Mouse (Mus musculus): ENCODE results near the gene Samsn1. TPM values are rescaled to one million over a fixed set of nuclear protein-coding genes. Genes with fewer than 3 reads are reported as not detected.

Gene Samsn1
- polyA plus RNA-seq, 1 experiment: 8.4 TPM

- no peaks in the 10 kb centered on the region for H3K36me3 ChIP-seq (ENCODE audit: control insufficient read depth, insufficient read depth, low read length)
- DNase-seq: peak; percentile 61
- 2% methylated on average over 8 of the region's 8 CpGs for WGBS
- no peaks in the 10 kb centered on the region for H3K27me3 ChIP-seq (ENCODE audit: control insufficient read depth, insufficient read depth, low read length)
- TF ChIP-seq CTCF (IDR thresholded peaks at IDR 0.05; ENCODE audit: borderline replicate concordance, control insufficient read depth, extremely low read depth, insufficient read depth, low read length, poor library complexity) (no peak), POLR2A (IDR thresholded peaks at IDR 0.05; ENCODE audit: control insufficient read depth, extremely low read depth, insufficient read depth, low read length, poor library complexity) (no peak)
- H3K4me1 ChIP-seq (replicated peaks; ENCODE audit: control insufficient read depth, insufficient read depth, low read length): no peaks in the 10 kb centered on the region
- 0 out of 2 replicates have a peak overlapping the region, but pooled peaks have one; percentile 13 for H3K27ac ChIP-seq (ENCODE audit: control insufficient read depth, insufficient read depth, low read length)
- H3K4me3 ChIP-seq (ENCODE audit: control insufficient read depth, insufficient read depth, low read length): no peak overlapping the region; the same call in 1 of the 2 replicates
Measured at GRCm38 (mm10) chr16:75908635-75909494, 113.2 kb downstream of the Samsn1 start.

GRCm38 (mm10) chr16:75906790-75907189 lies 115.3 kb downstream of the Samsn1 start:
- no peak overlapping the region for H3K27ac ChIP-seq (ENCODE audit: control insufficient read depth, insufficient read depth, low read length)
- WGBS: 31% methylated on average over 2 of the region's 2 CpGs

GRCm38 (mm10) chr16:75906260-75906659 lies 115.8 kb downstream of the Samsn1 start:
- 98% methylated on average over 1 of the region's 1 CpGs for WGBS
- DNase-seq: no peak
- Histone ChIP-seq H3K4me3 (ENCODE audit: control insufficient read depth, insufficient read depth, low read length) (no peak overlapping the region), H3K36me3 (ENCODE audit: control insufficient read depth, insufficient read depth, low read length) (no peaks in the 10 kb centered on the region), H3K27ac (ENCODE audit: control insufficient read depth, insufficient read depth, low read length) (no peak overlapping the region), H3K4me1 (replicated peaks; ENCODE audit: control insufficient read depth, insufficient read depth, low read length) (no peaks in the 10 kb centered on the region), H3K27me3 (ENCODE audit: control insufficient read depth, insufficient read depth, low read length) (no peaks in the 10 kb centered on the region)
- TF ChIP-seq CTCF (IDR thresholded peaks at IDR 0.05; ENCODE audit: borderline replicate concordance, control insufficient read depth, extremely low read depth, insufficient read depth, low read length, poor library complexity) (no peak), POLR2A (IDR thresholded peaks at IDR 0.05; ENCODE audit: control insufficient read depth, extremely low read depth, insufficient read depth, low read length, poor library complexity) (no peak)

More at GRCm38 (mm10) chr16:75906790-75907189, 115.3 kb downstream of the Samsn1 start:
- DNase-seq: no peak
- H3K27me3 ChIP-seq (ENCODE audit: control insufficient read depth, insufficient read depth, low read length): no peaks in the 10 kb centered on the region
- H3K36me3 ChIP-seq (ENCODE audit: control insufficient read depth, insufficient read depth, low read length): no peaks in the 10 kb centered on the region
- no peaks in the 10 kb centered on the region for H3K4me1 ChIP-seq (replicated peaks; ENCODE audit: control insufficient read depth, insufficient read depth, low read length)
- no peak overlapping the region for H3K4me3 ChIP-seq (ENCODE audit: control insufficient read depth, insufficient read depth, low read length)
- TF ChIP-seq CTCF (IDR thresholded peaks at IDR 0.05; ENCODE audit: borderline replicate concordance, control insufficient read depth, extremely low read depth, insufficient read depth, low read length, poor library complexity) (no peak), POLR2A (IDR thresholded peaks at IDR 0.05; ENCODE audit: control insufficient read depth, extremely low read depth, insufficient read depth, low read length, poor library complexity) (no peak)

GRCm38 (mm10) chr16:75905324-75905723 lies 116.8 kb downstream of the Samsn1 start:
- no peak overlapping the region for H3K27ac ChIP-seq (ENCODE audit: control insufficient read depth, insufficient read depth, low read length)
- H3K27me3 ChIP-seq (ENCODE audit: control insufficient read depth, insufficient read depth, low read length): no peaks in the 10 kb centered on the region
- no peaks in the 10 kb centered on the region for H3K4me1 ChIP-seq (replicated peaks; ENCODE audit: control insufficient read depth, insufficient read depth, low read length)
- H3K36me3 ChIP-seq (ENCODE audit: control insufficient read depth, insufficient read depth, low read length): no peaks in the 10 kb centered on the region
- no peak overlapping the region for H3K4me3 ChIP-seq (ENCODE audit: control insufficient read depth, insufficient read depth, low read length)
- TF ChIP-seq CTCF (IDR thresholded peaks at IDR 0.05; ENCODE audit: borderline replicate concordance, control insufficient read depth, extremely low read depth, insufficient read depth, low read length, poor library complexity): no peak
- no peak for TF ChIP-seq POLR2A (IDR thresholded peaks at IDR 0.05; ENCODE audit: control insufficient read depth, extremely low read depth, insufficient read depth, low read length, poor library complexity)
- no peak for DNase-seq
- 85% methylated on average over 1 of the region's 1 CpGs for WGBS

GRCm38 (mm10) chr16:75904072-75904471 lies 118.0 kb downstream of the Samsn1 start:
- H3K4me1 ChIP-seq (replicated peaks; ENCODE audit: control insufficient read depth, insufficient read depth, low read length): no peaks in the 10 kb centered on the region
- no peak for TF ChIP-seq POLR2A (IDR thresholded peaks at IDR 0.05; ENCODE audit: control insufficient read depth, extremely low read depth, insufficient read depth, low read length, poor library complexity)
- TF ChIP-seq CTCF (IDR thresholded peaks at IDR 0.05; ENCODE audit: borderline replicate concordance, control insufficient read depth, extremely low read depth, insufficient read depth, low read length, poor library complexity): no peak
- no peaks in the 10 kb centered on the region for H3K36me3 ChIP-seq (ENCODE audit: control insufficient read depth, insufficient read depth, low read length)
- no peaks in the 10 kb centered on the region for H3K27me3 ChIP-seq (ENCODE audit: control insufficient read depth, insufficient read depth, low read length)
- DNase-seq: no peak
- no peak overlapping the region for H3K4me3 ChIP-seq (ENCODE audit: control insufficient read depth, insufficient read depth, low read length)
- WGBS: 91% methylated on average over 4 of the region's 4 CpGs
- no peak overlapping the region for H3K27ac ChIP-seq (ENCODE audit: control insufficient read depth, insufficient read depth, low read length)

- Histone ChIP-seq H3K27me3 (ENCODE audit: control insufficient read depth, insufficient read depth, low read length) (no peaks in the 10 kb centered on the region), H3K36me3 (ENCODE audit: control insufficient read depth, insufficient read depth, low read length) (no peaks in the 10 kb centered on the region), H3K4me3 (ENCODE audit: control insufficient read depth, insufficient read depth, low read length) (no peak overlapping the region), H3K27ac (ENCODE audit: control insufficient read depth, insufficient read depth, low read length) (no peak overlapping the region), H3K4me1 (replicated peaks; ENCODE audit: control insufficient read depth, insufficient read depth, low read length) (no peaks in the 10 kb centered on the region)
- no peak for TF ChIP-seq POLR2A (IDR thresholded peaks at IDR 0.05; ENCODE audit: control insufficient read depth, extremely low read depth, insufficient read depth, low read length, poor library complexity)
- WGBS: 28% methylated on average over 3 of the region's 3 CpGs
- no peak for DNase-seq
Measured at GRCm38 (mm10) chr16:75903028-75903427, 119.1 kb downstream of the Samsn1 start.
